Mouse (Mus musculus): ENCODE measurements around the gene Gng12. TPM values are rescaled to one million over a fixed set of nuclear protein-coding genes. Genes with fewer than 3 reads are reported as not detected.

Gene Gng12
- polyA plus RNA-seq, 1 experiment = 54.0 TPM

DNA sequence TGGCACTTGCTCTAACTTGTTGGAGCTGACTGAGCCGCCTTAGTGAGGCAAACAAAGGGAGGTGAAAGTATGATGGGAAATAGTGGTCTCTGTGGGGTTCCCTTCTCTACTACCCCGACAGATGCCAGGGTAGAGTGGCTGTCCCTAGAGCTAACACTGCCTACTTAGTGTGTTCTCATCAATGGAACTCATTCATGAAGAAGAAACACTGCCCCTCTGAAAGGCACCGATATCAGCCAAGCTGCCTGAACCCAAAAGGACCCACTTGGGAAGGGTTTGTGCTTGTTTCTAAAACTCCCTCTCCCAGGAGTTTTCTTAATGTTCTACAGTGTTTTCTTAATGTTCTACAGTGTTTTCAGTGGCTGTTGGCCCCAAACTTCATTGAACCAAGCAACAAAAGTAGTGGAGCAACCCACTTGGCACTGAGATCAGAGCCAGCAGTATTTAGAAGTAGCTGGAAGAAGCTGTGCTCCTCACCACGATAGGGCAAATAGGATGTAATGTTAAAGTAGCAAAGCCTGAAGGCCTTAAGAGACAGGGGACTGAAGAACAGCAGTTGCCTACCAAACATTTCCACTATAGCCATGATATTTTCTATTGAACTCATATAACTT is 36.1 kb downstream of the Gng12 start:
- H3K9me3 ChIP-seq (replicated peaks; ENCODE audit: control insufficient read depth, insufficient read depth, low read length, poor library complexity, severe bottlenecking) = no peaks in the 10 kb centered on the region
- H3K27ac ChIP-seq (ENCODE audit: insufficient read depth, low read length) = no peak overlapping the region
- H3K4me1 ChIP-seq (ENCODE audit: control insufficient read depth, insufficient read depth, low read length) = no peaks in the 10 kb centered on the region
- no peak overlapping the region for H3K4me3 ChIP-seq (ENCODE audit: low read depth, low read length)
- no peaks in the 10 kb centered on the region for H3K27me3 ChIP-seq (ENCODE audit: control insufficient read depth, insufficient read depth, low read length, poor library complexity, severe bottlenecking)
- no peak overlapping the region for H3K9ac ChIP-seq (ENCODE audit: low read depth, poor library complexity, severe bottlenecking)
- TF ChIP-seq EP300 (IDR thresholded peaks at IDR 0.05; ENCODE audit: insufficient read depth, low read depth, low read length) = no peak
- TF ChIP-seq POLR2A (IDR thresholded peaks at IDR 0.05; ENCODE audit: insufficient read depth, low read length) = no peak
- no peak for TF ChIP-seq CTCF (IDR thresholded peaks at IDR 0.05; ENCODE audit: low read depth, low read length)
- no peaks in the 10 kb centered on the region for H3K36me3 ChIP-seq (ENCODE audit: control insufficient read depth, insufficient read depth, low read length, poor library complexity, severe bottlenecking)

DNA sequence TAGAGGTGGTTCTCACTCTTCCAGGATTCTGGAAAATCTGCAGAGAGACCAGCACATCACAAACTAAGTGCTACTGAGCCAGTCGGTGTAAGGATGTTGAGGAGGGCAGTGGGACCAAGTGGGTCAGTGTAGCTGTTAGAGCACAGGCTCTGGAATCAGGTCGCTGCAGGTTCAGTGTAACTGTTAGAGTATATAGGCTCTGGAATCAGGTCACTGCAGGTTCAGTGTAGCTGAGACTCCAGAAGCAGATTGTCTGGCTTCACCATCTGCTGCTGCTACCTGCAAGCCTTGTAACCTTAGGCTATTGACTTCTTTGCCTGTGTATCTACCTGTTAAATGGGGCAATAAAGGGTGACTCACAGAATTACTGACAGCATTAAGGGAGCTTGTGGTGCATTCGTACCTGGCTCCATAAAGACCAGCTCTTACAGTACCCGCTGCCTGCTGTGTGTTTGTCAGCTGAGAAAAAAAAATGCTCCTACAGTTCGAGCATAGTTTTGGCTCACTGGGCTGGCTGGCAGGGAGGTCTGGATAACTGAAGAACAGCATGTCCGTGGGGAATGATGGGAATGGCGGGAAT is 44.5 kb downstream of the Gng12 start:
- no peak overlapping the region for H3K9ac ChIP-seq (ENCODE audit: low read depth, poor library complexity, severe bottlenecking)
- H3K4me3 ChIP-seq (ENCODE audit: low read depth, low read length) = no peak overlapping the region
- no peaks in the 10 kb centered on the region for H3K27me3 ChIP-seq (ENCODE audit: control insufficient read depth, insufficient read depth, low read length, poor library complexity, severe bottlenecking)
- H3K4me1 ChIP-seq (ENCODE audit: control insufficient read depth, insufficient read depth, low read length) = peaks cover 4% of the 10 kb centered on the region
- H3K36me3 ChIP-seq (ENCODE audit: control insufficient read depth, insufficient read depth, low read length, poor library complexity, severe bottlenecking) = no peaks in the 10 kb centered on the region
- no peak overlapping the region for H3K27ac ChIP-seq (ENCODE audit: insufficient read depth, low read length)
- H3K9me3 ChIP-seq (replicated peaks; ENCODE audit: control insufficient read depth, insufficient read depth, low read length, poor library complexity, severe bottlenecking) = no peaks in the 10 kb centered on the region
- TF ChIP-seq CTCF (IDR thresholded peaks at IDR 0.05; ENCODE audit: low read depth, low read length) (no peak), POLR2A (IDR thresholded peaks at IDR 0.05; ENCODE audit: insufficient read depth, low read length) (no peak), EP300 (IDR thresholded peaks at IDR 0.05; ENCODE audit: insufficient read depth, low read depth, low read length) (no peak)

DNA sequence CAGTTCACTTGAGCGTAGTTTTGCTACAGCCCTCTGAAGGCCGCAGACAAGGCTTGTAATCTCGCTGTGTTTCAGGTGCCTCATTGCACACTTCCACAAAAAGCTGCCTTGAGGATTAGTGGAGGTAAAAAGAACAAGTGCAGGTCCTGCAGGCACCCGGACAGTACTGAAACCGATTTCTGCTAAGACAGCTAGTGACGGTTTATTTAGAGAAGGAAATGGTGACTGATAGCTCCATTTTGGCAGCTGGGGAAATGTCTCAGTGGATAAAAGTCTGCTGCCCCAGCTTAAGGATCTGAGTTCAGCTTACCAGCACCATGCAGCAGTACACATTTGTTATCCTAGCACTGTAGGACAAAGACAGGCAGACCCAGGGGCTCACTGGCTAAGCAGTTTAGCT is 45.6 kb downstream of the Gng12 start:
- no peak overlapping the region for H3K9ac ChIP-seq (ENCODE audit: low read depth, poor library complexity, severe bottlenecking)
- TF ChIP-seq EP300 (IDR thresholded peaks at IDR 0.05; ENCODE audit: insufficient read depth, low read depth, low read length) (no peak), CTCF (IDR thresholded peaks at IDR 0.05; ENCODE audit: low read depth, low read length) (no peak), POLR2A (IDR thresholded peaks at IDR 0.05; ENCODE audit: insufficient read depth, low read length) (no peak)

DNA sequence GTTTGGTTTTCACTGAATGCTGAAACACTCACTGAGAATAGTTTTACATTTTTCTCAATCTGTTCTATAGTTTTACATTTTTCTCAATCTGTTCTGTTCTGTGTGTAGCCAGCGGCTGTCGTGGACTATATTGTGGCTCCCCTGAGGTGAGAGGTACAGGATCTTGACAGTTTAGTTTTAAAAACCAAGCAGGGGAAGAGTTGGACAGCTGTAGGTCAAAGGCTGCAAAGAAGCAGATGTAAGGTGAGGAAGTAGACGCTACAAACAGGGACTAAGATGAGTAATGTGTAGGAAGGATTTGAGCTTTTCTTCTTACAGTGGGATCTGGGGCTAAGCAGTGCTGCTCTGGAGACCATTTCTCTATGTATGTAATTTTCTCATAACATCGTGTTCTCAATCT is 46.6 kb downstream of the Gng12 start:
- H3K4me3 ChIP-seq (ENCODE audit: low read depth, low read length) = no peak overlapping the region
- H3K27me3 ChIP-seq (ENCODE audit: control insufficient read depth, insufficient read depth, low read length, poor library complexity, severe bottlenecking) = no peaks in the 10 kb centered on the region
- no peaks in the 10 kb centered on the region for H3K36me3 ChIP-seq (ENCODE audit: control insufficient read depth, insufficient read depth, low read length, poor library complexity, severe bottlenecking)
- H3K9me3 ChIP-seq (replicated peaks; ENCODE audit: control insufficient read depth, insufficient read depth, low read length, poor library complexity, severe bottlenecking) = no peaks in the 10 kb centered on the region
- peaks cover 4% of the 10 kb centered on the region for H3K4me1 ChIP-seq (ENCODE audit: control insufficient read depth, insufficient read depth, low read length)
- H3K27ac ChIP-seq (ENCODE audit: insufficient read depth, low read length) = no peak overlapping the region
- H3K9ac ChIP-seq (ENCODE audit: low read depth, poor library complexity, severe bottlenecking) = no peak overlapping the region
- TF ChIP-seq CTCF (IDR thresholded peaks at IDR 0.05; ENCODE audit: low read depth, low read length) = no peak
- TF ChIP-seq EP300 (IDR thresholded peaks at IDR 0.05; ENCODE audit: insufficient read depth, low read depth, low read length) = no peak
- no peak for TF ChIP-seq POLR2A (IDR thresholded peaks at IDR 0.05; ENCODE audit: insufficient read depth, low read length)

More for the DNA sequence above, 45.6 kb downstream of the Gng12 start:
- Histone ChIP-seq H3K27ac (ENCODE audit: insufficient read depth, low read length) (no peak overlapping the region), H3K4me3 (ENCODE audit: low read depth, low read length) (no peak overlapping the region), H3K36me3 (ENCODE audit: control insufficient read depth, insufficient read depth, low read length, poor library complexity, severe bottlenecking) (no peaks in the 10 kb centered on the region), H3K9me3 (replicated peaks; ENCODE audit: control insufficient read depth, insufficient read depth, low read length, poor library complexity, severe bottlenecking) (no peaks in the 10 kb centered on the region), H3K4me1 (ENCODE audit: control insufficient read depth, insufficient read depth, low read length) (peaks cover 4% of the 10 kb centered on the region), H3K27me3 (ENCODE audit: control insufficient read depth, insufficient read depth, low read length, poor library complexity, severe bottlenecking) (no peaks in the 10 kb centered on the region)

DNA sequence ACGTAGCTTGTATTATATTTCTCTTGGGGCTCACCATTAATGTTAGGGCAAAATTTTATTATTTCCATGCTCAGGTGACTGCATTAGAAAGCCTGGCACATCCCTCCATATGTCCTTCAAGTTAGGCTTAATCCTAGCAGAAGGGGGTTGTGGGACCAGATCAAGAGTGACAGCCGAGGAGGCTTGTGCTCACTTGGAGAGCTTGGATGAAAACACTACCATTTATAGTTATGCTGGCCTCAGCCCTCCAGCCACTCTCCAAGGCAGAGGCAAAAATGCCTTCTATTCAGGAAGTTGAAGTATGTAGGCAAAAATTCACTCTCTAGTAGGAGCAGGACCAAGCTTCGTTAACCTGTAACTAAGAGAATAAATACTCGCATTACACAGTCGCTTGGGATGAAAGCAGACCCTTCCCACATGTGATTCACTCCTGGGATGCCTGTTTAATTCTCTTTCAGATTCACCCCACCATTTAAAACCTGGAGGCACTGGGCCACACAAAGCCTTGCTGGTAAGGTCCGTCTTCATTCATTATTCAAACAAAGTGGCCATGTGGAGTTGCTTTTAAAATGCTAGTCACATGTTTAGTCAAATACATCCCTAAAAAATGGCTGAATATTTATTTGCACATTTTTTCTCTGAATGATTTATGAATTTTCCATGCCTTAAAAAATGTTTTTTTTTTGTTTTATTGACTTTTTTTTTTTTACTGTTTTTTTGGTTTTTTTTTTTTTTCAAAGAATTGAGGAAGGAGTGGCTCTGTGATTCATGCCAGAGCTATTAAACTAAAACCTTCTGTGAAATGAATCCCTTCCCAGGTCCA is 47.4 kb downstream of the Gng12 start:
- H3K36me3 ChIP-seq (ENCODE audit: control insufficient read depth, insufficient read depth, low read length, poor library complexity, severe bottlenecking) = no peaks in the 10 kb centered on the region

More for the DNA sequence above, 47.4 kb downstream of the Gng12 start:
- H3K4me3 ChIP-seq (ENCODE audit: low read depth, low read length) = no peak overlapping the region
- H3K27ac ChIP-seq (ENCODE audit: insufficient read depth, low read length) = no peak overlapping the region
- peaks cover 4% of the 10 kb centered on the region for H3K4me1 ChIP-seq (ENCODE audit: control insufficient read depth, insufficient read depth, low read length)
- TF ChIP-seq CTCF (IDR thresholded peaks at IDR 0.05; ENCODE audit: low read depth, low read length) = no peak
- no peak for TF ChIP-seq POLR2A (IDR thresholded peaks at IDR 0.05; ENCODE audit: insufficient read depth, low read length)
- TF ChIP-seq EP300 (IDR thresholded peaks at IDR 0.05; ENCODE audit: insufficient read depth, low read depth, low read length) = no peak
- H3K9me3 ChIP-seq (replicated peaks; ENCODE audit: control insufficient read depth, insufficient read depth, low read length, poor library complexity, severe bottlenecking) = no peaks in the 10 kb centered on the region
- H3K9ac ChIP-seq (ENCODE audit: low read depth, poor library complexity, severe bottlenecking) = no peak overlapping the region
- H3K27me3 ChIP-seq (ENCODE audit: control insufficient read depth, insufficient read depth, low read length, poor library complexity, severe bottlenecking) = no peaks in the 10 kb centered on the region
